Mouse (Mus musculus) subcutaneous adipose tissue, adult 2 months (tissue): Measurements from ENCODE around the gene Acsbg1. TPM values are rescaled to one million over a fixed set of nuclear protein-coding genes. Genes with fewer than 3 reads are reported as not detected.

Source experiments
- polyA plus RNA-seq: library from polyadenylated mRNA; depleted of rRNA; stranded (reverse); fragments of >200 nt; gene quantifications from 2 replicates; pipeline ENCODE4 v1.2.3, GENCODE M21; 2012; ENCODE audit warnings: low replicate concordance; rRNA removed

Gene Acsbg1
- 0.62 and 0.77 TPM in 2 replicates for polyA plus RNA-seq

GRCm38 (mm10) chr9:54661605-54662377, at the start of gene Acsbg1:
Acsbg1 (minus strand) TSS chr9:54661870.

GRCm38 (mm10) chr9:54698318-54699086, 36.8 kb upstream of the Acsbg1 start, which contains the start of gene Dnaja4:
Dnaja4 (plus strand) TSS chr9:54698873.

GRCm38 (mm10) chr9:54586199-54587061, 75.2 kb downstream of the Acsbg1 start, which contains the start of gene Idh3a:
Idh3a (plus strand) TSS chr9:54586334.

DNA sequence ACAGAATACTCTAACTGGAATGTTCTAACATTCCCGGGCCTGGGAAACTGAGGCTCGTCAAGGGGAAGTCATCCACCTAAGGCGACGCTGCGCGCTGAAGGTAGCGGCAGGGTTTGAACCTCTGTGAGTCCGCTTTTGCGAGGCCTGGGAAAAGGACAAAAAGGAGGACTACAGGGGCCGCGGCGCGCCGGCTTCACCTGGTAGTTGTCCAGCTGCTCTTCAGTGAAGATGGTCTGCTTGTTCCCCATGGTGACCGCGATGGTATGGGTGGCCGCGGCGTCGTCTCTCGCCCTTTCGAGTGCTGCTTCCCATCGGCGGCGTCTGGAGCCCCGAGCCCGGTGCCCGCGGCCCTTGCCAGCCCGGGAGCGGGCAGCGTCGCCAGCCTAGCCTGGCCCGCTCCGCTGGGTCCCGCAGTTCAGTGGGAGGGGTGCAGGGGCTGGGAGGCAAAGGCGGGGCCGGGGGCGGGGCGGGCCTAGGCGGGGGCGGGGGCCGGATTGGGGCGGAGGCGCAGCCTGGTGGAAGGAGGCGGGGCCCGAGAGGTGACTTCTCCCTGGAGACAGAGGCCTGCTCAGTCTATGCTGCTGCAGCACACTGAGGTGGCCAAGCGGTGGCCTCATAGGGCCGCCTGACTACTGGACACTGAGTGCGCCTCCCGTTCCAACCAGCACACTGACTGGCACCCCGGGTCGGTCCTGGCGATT, 101.7 kb downstream of the Acsbg1 start, which contains the start of gene Cib2:
Cib2 (minus strand) TSS at position 448 of the 701 bp plus-strand sequence.

Other genes with a start within 250 kb of the Acsbg1 start
- 7.4 and 8.8 TPM in 2 replicates for gene Dmxl2, start 160.2 kb downstream of the Acsbg1 start, polyA plus RNA-seq
- not detected in 2 replicates for gene Sh2d7, start 122.9 kb downstream of the Acsbg1 start, polyA plus RNA-seq
- gene Cib2, start 101.7 kb downstream of the Acsbg1 start, polyA plus RNA-seq: 40.1 and 141 TPM in 2 replicates
- gene Idh3a, start 75.5 kb downstream of the Acsbg1 start, polyA plus RNA-seq: 95.3 and 205 TPM in 2 replicates
- gene Dnaja4, start 37.0 kb upstream of the Acsbg1 start, polyA plus RNA-seq: 11.0 and 14.3 TPM in 2 replicates
- 37.8 and 40.8 TPM in 2 replicates for gene Wdr61, start 72.6 kb upstream of the Acsbg1 start, polyA plus RNA-seq
- gene Crabp1, start 102.9 kb upstream of the Acsbg1 start, polyA plus RNA-seq: 24.4 TPM in 1 of 2 replicates, not detected in the other
- 7.9 and 9.6 TPM in 2 replicates for gene Ireb2, start 201.9 kb upstream of the Acsbg1 start, polyA plus RNA-seq